Mouse (Mus musculus) heart, embryonic 13.5 days (tissue): ENCODE measurements at regions not wholly inside any gene's neighbourhood (a gene's known extent, or its start where the extent isn't known, plus 50 kb on each side); places are given as distances from the start of the nearest gene placed in this dataset.
"Not testable (repeated sequence)": the region's sequence is repeated elsewhere in the genome, so short reads cannot be mapped to it uniquely, and the experiment has no call there.

ENCODE experiments used
- ATAC-seq: fragments of 200-750 bp; cut with Nextera tagmentation; 2 replicates; pipeline ENCODE4 v1.8.0; 2017; ENCODE audit warnings: moderate TSS enrichment; ENCODE audit not compliant: insufficient number of reproducible peaks, low FRiP score, low TSS enrichment; ENCODE audit errors: extremely low read depth
- H3K27ac ChIP-seq: fragments of 300-500 bp; sonication (generic); replicated peaks from 2 replicates; pipeline ENCODE4 v1.5.1; 2015; ENCODE audit warnings: moderate library complexity, mild to moderate bottlenecking, inconsistent platforms
- H3K27me3 ChIP-seq: fragments of 300-500 bp; sonication (generic); replicated peaks from 2 replicates; pipeline ENCODE4 v1.6.1; 2015; ENCODE audit warnings: mild to moderate bottlenecking, inconsistent platforms
- H3K36me3 ChIP-seq: fragments of 300-500 bp; sonication (generic); 2 replicates; pipeline ENCODE4 v1.6.1; 2015; ENCODE audit warnings: mild to moderate bottlenecking, inconsistent platforms
- H3K4me1 ChIP-seq: fragments of 300-500 bp; sonication (generic); 2 replicates; pipeline ENCODE4 v1.6.1; 2015; ENCODE audit warnings: inconsistent platforms
- H3K4me2 ChIP-seq: fragments of 300-500 bp; sonication (generic); 2 replicates; pipeline ENCODE4 v1.6.1; 2015; ENCODE audit warnings: inconsistent platforms, mild to moderate bottlenecking, moderate library complexity
- H3K4me3 ChIP-seq: fragments of 300-500 bp; sonication (generic); 2 replicates; pipeline ENCODE4 v1.5.1; 2015; ENCODE audit warnings: moderate library complexity, mild to moderate bottlenecking, inconsistent platforms
- H3K9ac ChIP-seq: fragments of 300-500 bp; sonication (generic); 2 replicates; pipeline ENCODE4 v1.6.1; 2015; ENCODE audit warnings: inconsistent platforms, mild to moderate bottlenecking, moderate library complexity
- H3K9me3 ChIP-seq: fragments of 300-500 bp; sonication (generic); 2 replicates; pipeline ENCODE4 v1.6.1; 2016; ENCODE audit warnings: inconsistent platforms
- WGBS: fragments of 180-500 bp; shearing (Covaris S2); methylation state at CpG from one replicate; pipeline ENCODE4 v1.1.7; 2015; ENCODE audit warnings: mixed read lengths; 5-methylcytosine and 5-hydroxymethylcytosine counted together

DNA sequence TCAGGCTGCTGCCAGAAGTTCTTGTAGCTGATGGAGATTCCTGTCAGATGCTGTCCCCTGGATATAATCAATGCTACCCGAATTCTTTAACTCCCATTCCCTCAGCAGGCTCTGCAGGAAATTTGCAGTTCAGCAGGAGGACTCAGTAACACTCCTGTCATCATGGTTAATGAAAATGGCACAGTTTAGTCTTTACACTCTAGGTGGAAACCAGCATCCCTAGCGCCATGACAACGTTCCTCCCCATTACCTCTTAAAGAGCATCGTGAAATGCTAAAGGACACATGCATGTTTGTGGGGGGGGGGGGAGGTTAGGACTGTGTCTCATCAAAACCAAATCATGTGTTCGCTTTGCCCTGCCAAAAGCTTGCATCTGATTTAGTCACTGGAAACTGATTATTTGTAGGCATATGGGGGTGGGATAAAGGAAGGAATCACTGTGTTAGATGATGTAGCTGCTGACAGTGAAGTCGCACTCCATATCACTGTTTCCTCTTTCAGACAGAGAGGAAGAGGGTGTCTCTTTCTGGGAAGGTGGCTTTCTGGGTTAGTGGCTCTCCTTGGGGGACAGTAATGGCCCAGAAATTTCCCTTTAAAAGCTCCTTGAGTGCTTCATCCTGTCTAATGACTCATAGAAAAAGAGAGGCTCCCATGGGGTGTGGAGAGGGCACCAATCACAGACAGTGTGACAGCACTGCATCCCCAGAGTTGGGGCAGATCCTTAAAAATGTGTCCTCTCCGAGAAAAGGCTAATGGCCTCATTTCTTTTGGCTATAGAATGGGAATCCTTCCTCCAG lies 351.5 kb downstream of the Plekhb2 start:
- Histone ChIP-seq H3K27ac (no peak overlapping the region), H3K9ac (no peak overlapping the region), H3K27me3 (no peaks in the 10 kb centered on the region), H3K36me3 (no peaks in the 10 kb centered on the region), H3K4me1 (peaks cover 6% of the 10 kb centered on the region; the same call in 1 of the 2 replicates), H3K9me3 (peaks cover 5% of the 10 kb centered on the region; the same call in 1 of the 2 replicates), H3K4me2 (no peak overlapping the region), H3K4me3 (no peak overlapping the region)
- ATAC-seq, result no peak
- WGBS, result 69% methylated on average over 7 of the region's 7 CpGs

DNA sequence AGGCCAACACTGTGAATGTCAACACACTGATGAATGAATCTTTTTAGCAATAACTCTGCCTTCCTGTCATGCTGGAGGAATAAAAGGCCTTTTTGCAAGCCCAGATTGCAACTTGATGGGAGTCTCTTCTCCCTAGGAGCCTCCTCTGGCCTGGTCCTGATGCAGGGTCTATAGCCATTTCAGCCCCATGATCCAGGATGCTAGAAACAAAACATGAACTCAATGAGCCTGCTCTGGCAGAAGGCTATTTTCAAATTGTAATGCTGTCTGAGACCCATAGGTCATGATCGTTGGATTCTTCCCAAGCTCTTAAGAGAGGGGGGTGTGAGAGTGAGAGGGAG lies 352.1 kb downstream of the Plekhb2 start:
- no peak for ATAC-seq
- H3K4me2 ChIP-seq, result no peak overlapping the region
- H3K27ac ChIP-seq, result no peak overlapping the region
- WGBS, result 46% methylated on average over 1 of the region's 1 CpGs
- no peaks in the 10 kb centered on the region for H3K27me3 ChIP-seq
- 0 out of 2 replicates have a peak, but pooled peaks cover under 1% of the 10 kb centered on the region for H3K4me1 ChIP-seq
- peaks cover 5% of the 10 kb centered on the region; the same call in 1 of the 2 replicates for H3K9me3 ChIP-seq
- H3K36me3 ChIP-seq, result no peaks in the 10 kb centered on the region
- H3K9ac ChIP-seq, result no peak overlapping the region
- no peak overlapping the region for H3K4me3 ChIP-seq

- H3K27ac ChIP-seq, result no peak overlapping the region
- H3K9me3 ChIP-seq, result peaks cover 5% of the 10 kb centered on the region; the same call in 1 of the 2 replicates
- no peaks in the 10 kb centered on the region for H3K4me1 ChIP-seq
- H3K4me3 ChIP-seq, result no peak overlapping the region
- no peak overlapping the region for H3K9ac ChIP-seq
- 68% methylated on average over 4 of the region's 4 CpGs for WGBS
- H3K36me3 ChIP-seq, result no peaks in the 10 kb centered on the region
- no peak for ATAC-seq
- no peak overlapping the region for H3K4me2 ChIP-seq
- no peaks in the 10 kb centered on the region for H3K27me3 ChIP-seq
Observed at GRCm38 (mm10) chr1:35202551-35202950, 352.8 kb downstream of the Plekhb2 start.

- H3K27ac ChIP-seq, result no peak overlapping the region
- H3K27me3 ChIP-seq, result no peaks in the 10 kb centered on the region
- no peaks in the 10 kb centered on the region for H3K36me3 ChIP-seq
- ATAC-seq, result no peak
- no peak overlapping the region for H3K4me3 ChIP-seq
- H3K9me3 ChIP-seq, result peaks cover 5% of the 10 kb centered on the region; the same call in 1 of the 2 replicates
- H3K9ac ChIP-seq, result no peak overlapping the region
- 59% methylated on average over 11 of the region's 11 CpGs for WGBS
- H3K4me1 ChIP-seq, result no peaks in the 10 kb centered on the region
- no peak overlapping the region for H3K4me2 ChIP-seq
Observed at GRCm38 (mm10) chr1:35206834-35207529, 357.2 kb downstream of the Plekhb2 start.

DNA sequence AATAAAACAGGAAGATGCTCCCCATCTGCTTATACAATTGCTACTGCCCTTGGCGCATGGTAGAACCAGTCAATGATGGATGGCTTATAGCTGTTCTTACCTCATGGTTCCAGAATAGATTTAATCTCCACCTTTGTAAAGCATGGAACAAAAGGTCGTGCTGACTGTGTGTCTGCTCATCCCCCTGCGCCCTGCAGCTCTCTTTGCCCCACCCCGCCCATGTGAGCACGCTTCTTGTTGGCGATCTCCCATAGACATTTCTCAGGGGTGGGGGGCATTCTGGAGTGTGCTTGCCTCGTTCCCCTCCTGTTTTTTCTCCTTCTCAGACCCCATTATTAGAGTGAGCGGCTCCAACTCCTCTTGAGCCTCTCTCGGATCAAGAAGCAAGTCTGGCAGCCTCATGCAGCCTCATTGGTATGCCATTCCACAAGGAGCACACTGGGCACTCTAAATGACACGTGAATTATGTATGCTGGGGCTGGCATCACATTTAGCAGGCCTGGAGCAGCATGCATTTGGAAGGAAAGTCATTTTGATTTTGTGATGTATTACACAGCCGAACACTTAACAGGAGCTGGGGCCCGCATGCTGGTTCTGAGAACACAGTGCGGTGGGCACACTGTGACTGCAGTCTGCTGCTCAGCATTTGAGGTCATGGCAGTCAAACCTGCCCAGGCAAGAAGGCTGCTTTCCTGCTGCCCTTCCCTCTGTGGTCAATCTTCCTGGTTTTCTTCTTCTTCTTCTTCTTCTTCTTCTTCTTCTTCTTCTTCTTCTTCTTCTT lies 362.5 kb downstream of the Plekhb2 start:
- Histone ChIP-seq H3K36me3 (no peaks in the 10 kb centered on the region), H3K27ac (no peak overlapping the region), H3K9me3 (no peaks in the 10 kb centered on the region), H3K9ac (no peak overlapping the region), H3K27me3 (no peaks in the 10 kb centered on the region), H3K4me1 (no peaks in the 10 kb centered on the region), H3K4me3 (no peak overlapping the region), H3K4me2 (no peak overlapping the region)
- ATAC-seq, result no peak
- 70% methylated on average over 13 of the region's 13 CpGs for WGBS

DNA sequence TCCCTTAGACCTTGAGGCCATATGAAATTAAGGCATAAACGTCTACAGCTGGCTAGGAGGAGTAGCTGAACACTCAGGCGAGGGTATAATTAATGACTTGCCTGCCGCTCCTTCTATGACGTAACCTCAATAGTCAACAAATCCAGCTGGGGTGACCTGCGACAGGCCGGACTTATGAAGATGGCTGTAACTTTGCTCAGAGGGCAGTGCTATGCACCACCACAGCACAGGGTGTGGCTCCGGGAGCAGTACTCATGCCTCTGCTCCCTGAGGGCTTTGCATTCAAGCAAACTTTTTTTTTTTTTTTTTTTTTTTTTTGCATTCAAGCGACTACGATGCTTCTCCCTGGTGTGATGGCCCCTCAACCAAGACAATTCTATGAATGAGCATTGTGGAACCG lies 364.1 kb downstream of the Plekhb2 start:
- ATAC-seq, result no peak
- Histone ChIP-seq H3K4me2 (no peak overlapping the region), H3K27me3 (no peaks in the 10 kb centered on the region), H3K9me3 (no peaks in the 10 kb centered on the region), H3K27ac (no peak overlapping the region), H3K9ac (no peak overlapping the region), H3K36me3 (no peaks in the 10 kb centered on the region), H3K4me1 (no peaks in the 10 kb centered on the region), H3K4me3 (no peak overlapping the region)
- 83% methylated on average over 10 of the region's 10 CpGs for WGBS

DNA sequence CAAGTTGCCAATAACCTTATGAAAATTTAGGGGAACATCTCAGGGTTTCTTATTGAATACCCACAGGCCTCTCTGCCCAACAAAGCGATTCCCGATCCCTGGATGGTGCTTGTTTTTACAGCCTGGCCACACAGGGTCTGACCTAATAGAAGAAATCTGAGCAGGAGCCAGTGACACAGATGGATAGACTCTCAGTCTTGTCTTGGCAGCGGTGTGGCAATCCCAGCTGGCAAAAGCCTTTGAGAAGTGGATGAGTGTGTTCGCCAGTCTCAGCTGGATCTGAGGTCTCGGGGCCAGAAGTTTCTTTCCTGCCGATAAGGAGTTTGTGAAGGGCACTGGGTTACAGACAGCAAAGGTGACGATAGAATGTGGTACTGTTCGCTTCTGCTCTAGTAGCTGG lies 366.6 kb downstream of the Plekhb2 start:
- 74% methylated on average over 8 of the region's 8 CpGs for WGBS
- Histone ChIP-seq H3K9ac (no peak overlapping the region), H3K4me2 (no peak overlapping the region), H3K36me3 (no peaks in the 10 kb centered on the region), H3K27ac (no peak overlapping the region), H3K4me3 (no peak overlapping the region), H3K9me3 (no peaks in the 10 kb centered on the region), H3K4me1 (no peaks in the 10 kb centered on the region), H3K27me3 (no peaks in the 10 kb centered on the region)
- no peak for ATAC-seq

- not testable (repeated sequence) for H3K27me3 ChIP-seq, H3K9me3 ChIP-seq, H3K4me3 ChIP-seq, H3K4me1 ChIP-seq, H3K9ac ChIP-seq, H3K36me3 ChIP-seq, H3K27ac ChIP-seq, ATAC-seq, H3K4me2 ChIP-seq
- WGBS, result 73% methylated on average over 6 of the region's 6 CpGs
Observed at GRCm38 (mm10) chr1:35220215-35220614, 370.4 kb downstream of the Plekhb2 start.

DNA sequence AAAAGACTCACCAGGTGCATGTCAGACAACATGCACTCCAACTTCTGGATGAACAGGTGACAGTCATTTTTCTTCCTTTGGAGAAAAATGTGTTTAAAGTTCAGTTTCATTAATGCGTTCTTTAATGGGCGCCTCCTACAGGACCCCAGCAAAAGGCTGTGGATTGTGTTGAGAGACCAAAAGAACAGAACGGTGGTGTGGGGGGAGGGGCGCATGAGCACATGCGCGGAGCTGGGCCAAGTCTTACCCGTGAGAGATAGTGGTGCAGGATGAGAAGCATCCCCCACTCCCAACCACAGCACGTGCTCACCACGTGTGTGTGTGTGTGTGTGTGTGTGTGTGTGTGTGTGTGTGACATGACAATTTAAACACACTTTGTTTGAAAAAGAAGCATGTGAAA lies 371.0 kb downstream of the Plekhb2 start:
- Histone ChIP-seq H3K27ac (no peak overlapping the region), H3K9ac (no peak overlapping the region), H3K4me3 (no peak overlapping the region), H3K4me2 (no peak overlapping the region), H3K36me3 (no peaks in the 10 kb centered on the region), H3K9me3 (no peaks in the 10 kb centered on the region), H3K27me3 (no peaks in the 10 kb centered on the region), H3K4me1 (no peaks in the 10 kb centered on the region)
- no peak for ATAC-seq
- WGBS, result 66% methylated on average over 9 of the region's 9 CpGs

DNA sequence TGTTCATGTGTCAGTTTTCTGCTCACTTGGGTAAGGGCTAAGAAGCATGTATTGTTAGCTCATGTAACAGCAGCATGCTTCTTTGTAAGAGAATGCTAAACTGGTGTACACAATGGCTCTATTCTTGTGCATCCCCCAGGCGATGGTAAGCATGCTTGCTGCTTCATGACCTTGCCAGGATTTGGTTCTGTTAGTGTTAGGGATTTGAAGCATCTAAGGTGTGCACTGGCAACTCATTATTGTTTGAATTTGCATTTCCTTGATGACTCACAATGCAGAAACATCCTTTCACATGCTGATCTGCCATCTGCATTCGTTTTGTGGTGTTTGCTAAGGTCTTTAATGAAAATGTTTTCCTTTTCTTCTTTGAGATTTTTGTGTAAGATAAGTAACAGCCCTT lies 382.8 kb downstream of the Plekhb2 start:
- no peak for ATAC-seq
- Histone ChIP-seq H3K36me3 (no peaks in the 10 kb centered on the region), H3K4me1 (no peaks in the 10 kb centered on the region), H3K4me3 (no peak overlapping the region), H3K27me3 (no peaks in the 10 kb centered on the region), H3K9ac (no peak overlapping the region), H3K27ac (no peak overlapping the region), H3K4me2 (no peak overlapping the region), H3K9me3 (no peaks in the 10 kb centered on the region)
- 49% methylated on average over 2 of the region's 2 CpGs for WGBS

DNA sequence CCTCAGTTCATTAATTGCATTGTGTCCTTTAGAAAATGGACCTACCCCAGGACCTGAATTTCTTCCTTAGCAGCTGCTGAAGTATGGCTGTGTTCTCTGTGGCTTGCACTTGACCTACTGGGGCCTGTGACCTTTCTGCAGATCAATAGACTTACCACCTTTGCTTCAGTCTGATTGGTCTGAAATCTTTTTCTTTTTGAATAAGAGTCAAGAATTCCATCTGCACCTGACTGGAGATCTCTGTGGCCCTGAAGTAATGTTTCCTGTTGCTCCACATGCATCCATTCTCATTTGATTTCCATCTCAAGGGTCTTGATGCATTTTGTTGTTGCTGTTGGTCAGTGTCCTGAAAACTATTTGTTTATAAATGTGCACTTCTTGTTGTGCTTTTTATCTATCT lies 388.4 kb downstream of the Plekhb2 start:
- H3K36me3 ChIP-seq, result no peaks in the 10 kb centered on the region
- no peak overlapping the region for H3K4me3 ChIP-seq
- H3K4me1 ChIP-seq, result no peaks in the 10 kb centered on the region
- no peak overlapping the region for H3K4me2 ChIP-seq
- no peak overlapping the region for H3K27ac ChIP-seq
- ATAC-seq, result no peak
- no peak overlapping the region for H3K9ac ChIP-seq
- H3K27me3 ChIP-seq, result no peaks in the 10 kb centered on the region
- H3K9me3 ChIP-seq, result no peaks in the 10 kb centered on the region
